Mouse (Mus musculus): ENCODE results near the gene Ndufb5. TPM values are rescaled to one million over a fixed set of nuclear protein-coding genes. Genes with fewer than 3 reads are reported as not detected.
"Not testable (repeated sequence)": the region's sequence is repeated elsewhere in the genome, so short reads cannot be mapped to it uniquely, and the experiment has no call there.

Ndufb5 gene
- total RNA-seq (2021): 100 to 1,000 TPM; 913 to 962 TPM
- long read RNA-seq, experiment 1, transcript Ndufb5-203 (5 exons, 625 nt): minor isoform, 5 of 853 reads
- long read RNA-seq, experiment 1, transcript Ndufb5-204 (6 exons, 1,079 nt): major isoform, 821 of 853 reads
- long read RNA-seq, experiment 1, partial matches to known transcripts: 11 of 853 reads
- long read RNA-seq, experiment 1, other reads (novel, unspliced or antisense): 16 of 853 reads
- long read RNA-seq, experiment 2, transcript Ndufb5-204 (6 exons, 1,079 nt): major isoform, 606 of 627 reads
- long read RNA-seq, experiment 2, partial matches to known transcripts: 8 of 627 reads
- long read RNA-seq, experiment 2, other reads (novel, unspliced or antisense): 11 of 627 reads

GRCm38 (mm10) chr3:32736244-32737171 lies at the start of gene Ndufb5:
Ndufb5 (plus strand) TSS chr3:32736990.
- peak; percentile 99 for DNase-seq

GRCm38 (mm10) chr3:32687156-32687555 lies 49.6 kb upstream of the Ndufb5 start:
- DNase-seq: no peak

GRCm38 (mm10) chr3:32689567-32689999 lies 47.2 kb upstream of the Ndufb5 start:
- DNase-seq: no peak

- DNase-seq: no peak
Measured at GRCm38 (mm10) chr3:32690008-32690407, 46.8 kb upstream of the Ndufb5 start.

GRCm38 (mm10) chr3:32690901-32691300 lies 45.9 kb upstream of the Ndufb5 start:
- no peak for DNase-seq

- DNase-seq: no peak
Measured at GRCm38 (mm10) chr3:32691841-32692240, 44.9 kb upstream of the Ndufb5 start.

- DNase-seq: no peak
Measured at GRCm38 (mm10) chr3:32694211-32694610, 42.6 kb upstream of the Ndufb5 start.

- no peak for DNase-seq
Measured at GRCm38 (mm10) chr3:32694737-32695582, 41.8 kb upstream of the Ndufb5 start.

- no peak for DNase-seq
Measured at GRCm38 (mm10) chr3:32695583-32695980, 41.2 kb upstream of the Ndufb5 start.

- peak; percentile 87 to 96 for DNase-seq
Measured at GRCm38 (mm10) chr3:32698228-32698863, 38.4 kb upstream of the Ndufb5 start.

GRCm38 (mm10) chr3:32704021-32704420 lies 32.8 kb upstream of the Ndufb5 start:
- not testable (repeated sequence) for DNase-seq

GRCm38 (mm10) chr3:32704632-32705031 lies 32.2 kb upstream of the Ndufb5 start:
- DNase-seq: not testable (repeated sequence)

- DNase-seq: not testable (repeated sequence)
Measured at GRCm38 (mm10) chr3:32705647-32706348, 31.0 kb upstream of the Ndufb5 start, which contains the start of gene Actl6a. Actl6a (plus strand) TSS chr3:32706298.

- no peak for DNase-seq
Measured at GRCm38 (mm10) chr3:32708052-32708367, 28.8 kb upstream of the Ndufb5 start.

GRCm38 (mm10) chr3:32708368-32709231 lies 28.2 kb upstream of the Ndufb5 start:
- DNase-seq: peak; percentile 98 to 99

- DNase-seq: no peak
Measured at GRCm38 (mm10) chr3:32709388-32709787, 27.4 kb upstream of the Ndufb5 start.

GRCm38 (mm10) chr3:32713711-32714110 lies 23.1 kb upstream of the Ndufb5 start:
- DNase-seq: no peak

- DNase-seq: not testable (repeated sequence)
Measured at GRCm38 (mm10) chr3:32717403-32717802, 19.4 kb upstream of the Ndufb5 start.

GRCm38 (mm10) chr3:32718271-32718670 lies 18.5 kb upstream of the Ndufb5 start:
- no peak for DNase-seq

GRCm38 (mm10) chr3:32724191-32724590 lies 12.6 kb upstream of the Ndufb5 start:
- DNase-seq: no peak

Data from heart, adult 18-20 months (tissue).